Mouse (Mus musculus) liver, embryonic 15.5 days (tissue): ENCODE data around the gene Tmod1. TPM values are rescaled to one million over a fixed set of nuclear protein-coding genes. Genes with fewer than 3 reads are reported as not detected.

Experiments
- ATAC-seq: fragments of 200-750 bp; cut with Nextera tagmentation; 2 replicates; pipeline ENCODE4 v1.8.0; 2017; ENCODE audit warnings: moderate number of reproducible peaks, mild to moderate bottlenecking, moderate library complexity; ENCODE audit not compliant: insufficient read depth
- H3K27ac ChIP-seq: fragments of 300-500 bp; sonication (generic); replicated peaks from 2 replicates; pipeline ENCODE4 v1.5.1; 2015; ENCODE audit warnings: mild to moderate bottlenecking, inconsistent platforms
- H3K27me3 ChIP-seq: fragments of 300-500 bp; sonication (generic); 2 replicates; pipeline ENCODE4 v1.6.1; 2015; ENCODE audit warnings: mild to moderate bottlenecking, inconsistent platforms
- H3K36me3 ChIP-seq: fragments of 300-500 bp; sonication (generic); replicated peaks from 2 replicates; pipeline ENCODE4 v1.6.1; 2015; ENCODE audit warnings: moderate library complexity, mild to moderate bottlenecking, inconsistent platforms
- H3K4me1 ChIP-seq: fragments of 300-500 bp; sonication (generic); replicated peaks from 2 replicates; pipeline ENCODE4 v1.6.1; 2015; ENCODE audit warnings: inconsistent platforms
- H3K4me2 ChIP-seq: fragments of 300-500 bp; sonication (generic); 2 replicates; pipeline ENCODE4 v1.6.1; 2015; ENCODE audit warnings: moderate library complexity, mild to moderate bottlenecking, inconsistent platforms
- H3K4me3 ChIP-seq: fragments of 300-500 bp; sonication (generic); replicated peaks from 2 replicates; pipeline ENCODE4 v1.5.1; 2015; ENCODE audit warnings: mild to moderate bottlenecking, inconsistent platforms
- H3K9ac ChIP-seq: fragments of 300-500 bp; sonication (generic); 2 replicates; pipeline ENCODE4 v1.6.1; 2015; ENCODE audit warnings: moderate library complexity, mild to moderate bottlenecking, inconsistent platforms
- H3K9me3 ChIP-seq: fragments of 300-500 bp; sonication (generic); replicated peaks from 2 replicates; pipeline ENCODE4 v1.6.1; 2016; ENCODE audit warnings: inconsistent platforms
- WGBS: fragments of 180-500 bp; shearing (Covaris S2); methylation state at CpG from one replicate; pipeline ENCODE4 v1.1.7; 2015; ENCODE audit warnings: mixed read lengths; ENCODE audit not compliant: insufficient replicate concordance; 5-methylcytosine and 5-hydroxymethylcytosine counted together
- polyA plus RNA-seq: library from polyadenylated mRNA; unstranded; fragments of >200 nt; fragmentation: Nextera tagmentation; extraction: Ambion mirVana; gene quantifications from 2 replicates; pipeline ENCODE4 v1.2.1, GENCODE M21; 2015

Gene Tmod1
- polyA plus RNA-seq, 1 experiment from 2014 or later: 49.7 TPM

- Histone ChIP-seq H3K4me3 (no peak overlapping the region), H3K36me3 (peaks cover 100% of the 10 kb centered on the region), H3K9ac (no peak overlapping the region), H3K27ac (no peak overlapping the region), H3K27me3 (peaks cover 4% of the 10 kb centered on the region; the same call in 1 of the 2 replicates), H3K4me1 (peaks cover under 1% of the 10 kb centered on the region; the same call in 1 of the 2 replicates), H3K9me3 (no peaks in the 10 kb centered on the region), H3K4me2 (no peak overlapping the region)
- ATAC-seq: no peak
- 55% methylated on average over 15 of the region's 15 CpGs for WGBS
Measured at GRCm38 (mm10) chr4:46094916-46095825, 56.4 kb downstream of the Tmod1 start.

GRCm38 (mm10) chr4:46095826-46096159 is 57.1 kb downstream of the Tmod1 start:
- WGBS: 81% methylated on average over 3 of the region's 3 CpGs
- ATAC-seq: no peak

GRCm38 (mm10) chr4:46096546-46096945 is 57.8 kb downstream of the Tmod1 start:
- no peak for ATAC-seq
- Histone ChIP-seq H3K27ac (no peak overlapping the region), H3K9ac (no peak overlapping the region), H3K9me3 (no peaks in the 10 kb centered on the region), H3K4me2 (no peak overlapping the region), H3K36me3 (peaks cover 100% of the 10 kb centered on the region), H3K4me1 (peaks cover 10% of the 10 kb centered on the region; the same call in 1 of the 2 replicates), H3K4me3 (no peak overlapping the region), H3K27me3 (peaks cover 4% of the 10 kb centered on the region; the same call in 1 of the 2 replicates)
- WGBS: 85% methylated on average over 7 of the region's 7 CpGs

More at GRCm38 (mm10) chr4:46095826-46096159, 57.1 kb downstream of the Tmod1 start:
- Histone ChIP-seq H3K4me1 (peaks cover 6% of the 10 kb centered on the region; the same call in 1 of the 2 replicates), H3K27ac (no peak overlapping the region), H3K4me2 (no peak overlapping the region), H3K9me3 (no peaks in the 10 kb centered on the region), H3K27me3 (peaks cover 4% of the 10 kb centered on the region; the same call in 1 of the 2 replicates), H3K9ac (no peak overlapping the region), H3K36me3 (peaks cover 100% of the 10 kb centered on the region), H3K4me3 (no peak overlapping the region)

- 92% methylated on average over 2 of the region's 2 CpGs for WGBS
- no peak overlapping the region for H3K4me3 ChIP-seq
- peaks cover 10% of the 10 kb centered on the region for H3K4me1 ChIP-seq
- H3K9ac ChIP-seq: no peak overlapping the region
- no peaks in the 10 kb centered on the region for H3K9me3 ChIP-seq
- no peak overlapping the region for H3K4me2 ChIP-seq
- peaks cover 100% of the 10 kb centered on the region for H3K36me3 ChIP-seq
- H3K27me3 ChIP-seq: peaks cover 4% of the 10 kb centered on the region; the same call in 1 of the 2 replicates
- H3K27ac ChIP-seq: no peak overlapping the region
- no peak for ATAC-seq
Measured at GRCm38 (mm10) chr4:46097591-46097990, 58.9 kb downstream of the Tmod1 start.

- no peak for ATAC-seq
- no peak overlapping the region for H3K9ac ChIP-seq
- WGBS: 78% methylated on average over 9 of the region's 9 CpGs
- peaks cover 100% of the 10 kb centered on the region for H3K36me3 ChIP-seq
- no peaks in the 10 kb centered on the region for H3K9me3 ChIP-seq
- no peak overlapping the region for H3K4me3 ChIP-seq
- no peak overlapping the region for H3K27ac ChIP-seq
- H3K4me1 ChIP-seq: peaks cover 22% of the 10 kb centered on the region
- H3K4me2 ChIP-seq: no peak overlapping the region
- H3K27me3 ChIP-seq: peaks cover 4% of the 10 kb centered on the region; the same call in 1 of the 2 replicates
Measured at GRCm38 (mm10) chr4:46099132-46099531, 60.4 kb downstream of the Tmod1 start.

- Histone ChIP-seq H3K27me3 (peaks cover 4% of the 10 kb centered on the region; the same call in 1 of the 2 replicates), H3K4me1 (peaks cover 26% of the 10 kb centered on the region), H3K27ac (no peak overlapping the region), H3K36me3 (peaks cover 100% of the 10 kb centered on the region), H3K9me3 (no peaks in the 10 kb centered on the region), H3K9ac (no peak overlapping the region), H3K4me3 (no peak overlapping the region), H3K4me2 (no peak overlapping the region)
- WGBS: 52% methylated on average over 7 of the region's 7 CpGs
- no peak for ATAC-seq
Measured at GRCm38 (mm10) chr4:46100539-46100938, 61.8 kb downstream of the Tmod1 start.

- H3K27ac ChIP-seq: no peak overlapping the region
- H3K9me3 ChIP-seq: no peaks in the 10 kb centered on the region
- H3K9ac ChIP-seq: no peak overlapping the region
- no peak overlapping the region for H3K4me3 ChIP-seq
- WGBS: 41% methylated on average over 14 of the region's 14 CpGs
- peaks cover 26% of the 10 kb centered on the region for H3K4me1 ChIP-seq
- H3K4me2 ChIP-seq: no peak overlapping the region
- peaks cover 100% of the 10 kb centered on the region for H3K36me3 ChIP-seq
- no peak for ATAC-seq
- peaks cover 4% of the 10 kb centered on the region; the same call in 1 of the 2 replicates for H3K27me3 ChIP-seq
Measured at GRCm38 (mm10) chr4:46101211-46101711, 62.5 kb downstream of the Tmod1 start.

GRCm38 (mm10) chr4:46102078-46102769 is 63.5 kb downstream of the Tmod1 start:
- 83% methylated on average over 10 of the region's 10 CpGs for WGBS
- peaks cover 100% of the 10 kb centered on the region for H3K36me3 ChIP-seq
- no peak overlapping the region for H3K9ac ChIP-seq

GRCm38 (mm10) chr4:46110084-46110483 is 71.3 kb downstream of the Tmod1 start:
- H3K36me3 ChIP-seq: peaks cover 99% of the 10 kb centered on the region
- no peaks in the 10 kb centered on the region for H3K9me3 ChIP-seq
- H3K4me1 ChIP-seq: no peaks in the 10 kb centered on the region
- no peak overlapping the region for H3K4me3 ChIP-seq
- H3K9ac ChIP-seq: no peak overlapping the region
- ATAC-seq: no peak
- H3K4me2 ChIP-seq: no peak overlapping the region
- 90% methylated on average over 8 of the region's 8 CpGs for WGBS
- H3K27me3 ChIP-seq: no peaks in the 10 kb centered on the region
- no peak overlapping the region for H3K27ac ChIP-seq

More at GRCm38 (mm10) chr4:46102078-46102769, 63.5 kb downstream of the Tmod1 start:
- no peak for ATAC-seq
- no peaks in the 10 kb centered on the region for H3K9me3 ChIP-seq
- H3K27me3 ChIP-seq: peaks cover 4% of the 10 kb centered on the region; the same call in 1 of the 2 replicates
- no peak overlapping the region for H3K4me2 ChIP-seq
- H3K4me3 ChIP-seq: no peak overlapping the region
- H3K27ac ChIP-seq: no peak overlapping the region
- peaks cover 26% of the 10 kb centered on the region for H3K4me1 ChIP-seq

GRCm38 (mm10) chr4:46111361-46111760 is 72.6 kb downstream of the Tmod1 start:
- H3K4me3 ChIP-seq: no peak overlapping the region
- WGBS: 83% methylated on average over 3 of the region's 3 CpGs
- H3K27me3 ChIP-seq: no peaks in the 10 kb centered on the region
- H3K4me2 ChIP-seq: no peak overlapping the region
- no peaks in the 10 kb centered on the region for H3K4me1 ChIP-seq
- no peak overlapping the region for H3K27ac ChIP-seq
- H3K9me3 ChIP-seq: no peaks in the 10 kb centered on the region
- H3K9ac ChIP-seq: no peak overlapping the region
- H3K36me3 ChIP-seq: peaks cover 99% of the 10 kb centered on the region
- ATAC-seq: no peak

GRCm38 (mm10) chr4:46115308-46115707 is 76.6 kb downstream of the Tmod1 start:
- Histone ChIP-seq H3K4me1 (no peaks in the 10 kb centered on the region), H3K4me3 (no peak overlapping the region), H3K27me3 (no peaks in the 10 kb centered on the region), H3K4me2 (no peak overlapping the region), H3K9ac (no peak overlapping the region), H3K36me3 (peaks cover 98% of the 10 kb centered on the region), H3K9me3 (no peaks in the 10 kb centered on the region), H3K27ac (no peak overlapping the region)
- no peak for ATAC-seq
- WGBS: 89% methylated on average over 1 of the region's 1 CpGs
